Mouse (Mus musculus) G1E-ER4 (cell line): ENCODE measurements around the gene Vezt. TPM values are rescaled to one million over a fixed set of nuclear protein-coding genes. Genes with fewer than 3 reads are reported as not detected.

ENCODE experiments used
- GATA1 ChIP-seq: IDR thresholded peaks from one replicate; pipeline ENCODE4 v1.8.0; 2012; ENCODE audit warnings: low read length, inconsistent platforms
- polyA plus RNA-seq: library from polyadenylated mRNA; stranded (reverse); fragments of >175 nt; gene quantifications from 2 replicates; pipeline ENCODE4 v1.2.3, GENCODE M21; 2012

Vezt gene
- polyA plus RNA-seq, 1 experiment, result 3.4 TPM

GRCm38 (mm10) chr10:94047845-94048559, 12.4 kb upstream of the Vezt start:
- TF ChIP-seq GATA1, result no peak

- TF ChIP-seq GATA1, result no peak
Observed at GRCm38 (mm10) chr10:94047024-94047423, 11.4 kb upstream of the Vezt start.

DNA sequence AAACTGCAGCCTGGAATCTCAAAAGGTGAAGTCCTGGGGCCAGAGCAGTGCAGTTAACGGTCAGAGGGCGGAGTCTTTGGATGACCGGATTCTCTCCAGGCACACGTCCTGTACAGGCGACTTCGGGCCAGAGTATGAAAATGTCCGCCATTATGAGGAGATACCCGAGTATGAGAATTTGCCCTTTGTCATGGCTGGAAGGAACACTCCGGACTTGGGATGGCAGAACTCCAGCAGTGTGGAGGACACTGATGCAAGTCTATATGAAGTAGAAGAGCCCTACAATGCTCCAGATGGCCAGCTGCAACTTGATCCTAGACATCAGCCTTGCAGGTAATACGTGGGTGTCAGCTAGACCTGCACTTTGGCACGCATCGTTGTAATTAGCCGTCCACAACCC, 9.7 kb upstream of the Vezt start:
- no peak for TF ChIP-seq GATA1

- no peak for TF ChIP-seq GATA1
Observed at GRCm38 (mm10) chr10:94043908-94044307, 8.3 kb upstream of the Vezt start.

- no peak for TF ChIP-seq GATA1
Observed at GRCm38 (mm10) chr10:94038366-94039260, 3.0 kb upstream of the Vezt start.

GRCm38 (mm10) chr10:94037596-94037995, 2.0 kb upstream of the Vezt start:
- TF ChIP-seq GATA1, result no peak

- TF ChIP-seq GATA1, result no peak
Observed at GRCm38 (mm10) chr10:94037196-94037595, 1.6 kb upstream of the Vezt start.

DNA sequence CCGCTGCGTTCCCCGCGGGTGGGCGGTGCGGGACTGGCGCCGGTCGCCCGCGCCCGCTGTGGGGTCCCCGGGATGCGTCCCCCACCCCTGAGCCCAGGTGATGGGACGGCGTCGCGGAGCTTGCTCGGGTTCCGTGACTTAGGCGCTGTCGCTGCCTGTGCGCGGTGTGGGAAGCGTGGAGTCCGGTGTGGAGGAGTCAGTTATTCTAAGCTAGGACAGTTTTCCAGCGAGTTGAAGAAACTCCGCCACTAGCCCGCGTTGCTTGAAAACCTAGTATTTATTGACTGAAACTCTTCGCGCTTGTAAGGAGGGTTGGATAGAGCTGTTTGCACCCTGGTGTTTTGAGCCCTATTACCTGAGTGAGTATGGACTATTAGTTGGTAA, 750 bp upstream of the Vezt start:
- no peak for TF ChIP-seq GATA1

- TF ChIP-seq GATA1, result no peak
Observed at GRCm38 (mm10) chr10:94034876-94035657, 550 bp downstream of the Vezt start.

DNA sequence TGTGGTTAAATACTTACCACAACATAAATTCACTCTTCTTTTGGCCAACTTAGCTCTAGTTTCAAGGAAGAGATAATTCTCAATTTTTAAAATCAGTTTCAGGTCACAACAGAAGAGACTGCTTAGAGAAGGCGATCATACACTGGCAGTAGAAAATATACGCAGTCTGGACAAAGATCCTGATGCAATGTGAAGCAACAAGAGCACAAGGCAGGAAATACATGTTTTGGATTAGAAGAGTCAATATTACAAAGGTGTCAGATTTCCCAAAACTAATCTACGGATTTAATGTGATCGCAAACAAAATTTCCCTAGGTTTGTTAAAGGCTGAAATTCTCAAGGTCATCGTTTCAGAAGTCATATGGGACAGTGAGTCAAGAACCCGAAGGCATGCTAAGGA, 4.5 kb downstream of the Vezt start:
- no peak for TF ChIP-seq GATA1

DNA sequence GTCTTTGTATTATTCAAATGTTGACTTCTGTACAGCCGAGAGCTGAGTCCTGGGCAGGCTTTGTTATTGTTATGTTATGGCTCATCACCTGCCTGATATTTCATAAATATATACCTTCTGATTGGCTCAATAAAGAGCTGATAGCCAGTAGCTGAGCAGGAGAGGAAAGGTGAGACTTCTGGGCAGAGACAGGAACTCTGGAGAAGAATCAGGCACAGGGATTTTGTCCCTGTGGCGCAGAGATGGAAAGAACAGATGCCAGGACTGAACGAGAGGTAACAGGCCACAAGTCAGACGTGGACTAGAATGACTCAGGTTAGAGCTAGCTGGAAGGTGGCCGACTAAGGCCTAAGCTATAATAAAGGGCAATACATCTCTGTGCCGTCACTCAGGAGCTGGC, 7.1 kb downstream of the Vezt start:
- no peak for TF ChIP-seq GATA1

DNA sequence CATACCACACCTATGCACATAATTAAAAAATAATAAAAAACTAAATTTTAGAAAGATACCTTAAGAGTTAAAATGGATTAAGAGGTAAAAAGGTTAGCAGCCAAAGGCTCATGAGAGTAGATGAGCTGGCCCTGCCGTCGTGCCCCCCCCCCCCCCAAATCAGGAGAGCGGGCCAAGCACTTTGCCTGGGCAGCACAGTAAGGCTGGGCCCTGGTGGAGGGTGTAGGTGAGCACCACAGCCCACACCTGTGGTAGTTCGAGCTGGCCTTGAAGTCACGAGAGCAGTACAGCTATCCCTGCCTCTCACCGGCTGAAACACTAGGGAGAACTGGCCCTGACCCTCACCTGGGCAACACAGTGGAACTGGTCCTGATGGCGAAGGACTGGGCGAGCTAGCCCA, 10.5 kb downstream of the Vezt start:
- TF ChIP-seq GATA1, result no peak

- no peak for TF ChIP-seq GATA1
Observed at GRCm38 (mm10) chr10:94021059-94021458, 14.6 kb downstream of the Vezt start.

DNA sequence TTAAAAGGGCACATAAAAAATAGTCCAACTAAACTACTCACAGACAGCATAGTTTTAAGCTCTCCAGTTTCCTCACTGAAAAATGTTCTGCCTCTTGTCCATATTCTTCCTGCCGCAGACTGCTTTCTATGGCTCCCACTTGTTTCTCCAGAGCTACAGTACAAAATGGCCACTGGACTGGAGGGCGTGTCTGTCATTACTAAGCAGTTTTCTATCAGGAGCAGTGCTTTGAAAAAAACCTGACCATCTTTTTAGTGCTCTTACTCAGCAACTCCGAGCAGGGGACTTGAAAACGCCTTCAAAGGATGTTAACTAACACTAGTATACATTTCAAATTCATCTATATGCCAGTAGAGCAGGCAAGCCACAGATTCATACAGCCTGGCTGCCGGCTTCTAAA, 15.0 kb downstream of the Vezt start:
- TF ChIP-seq GATA1, result no peak

- TF ChIP-seq GATA1, result no peak
Observed at GRCm38 (mm10) chr10:94017455-94017854, 18.2 kb downstream of the Vezt start.

- TF ChIP-seq GATA1, result no peak
Observed at GRCm38 (mm10) chr10:94014200-94014599, 21.4 kb downstream of the Vezt start.
